Mouse (Mus musculus): ENCODE data around the gene Tenm4. TPM values are rescaled to one million over a fixed set of nuclear protein-coding genes. Genes with fewer than 3 reads are reported as not detected.

Gene Tenm4
- polyA plus RNA-seq, 2 experiments: 0.11 to 0.28 TPM

- ATAC-seq (ENCODE audit: insufficient read depth) (no peak), DNase-seq (ENCODE audit: low read depth in 3 of 3, low spot score in 3 of 3) (no peak)
- Histone ChIP-seq H3K4me1 (replicated peaks; ENCODE audit: control insufficient read depth in 2 of 2, insufficient read depth in 2 of 2, low read length in 1 of 2) (0 out of 4 replicates have a peak, but pooled peaks cover 0 to 3% of the 10 kb centered on the region in 2 experiments), H3K4me3 (ENCODE audit: insufficient read depth in 1 of 2, low read depth in 2 of 2, low read length in 2 of 2) (no peak overlapping the region), H3K27ac (no peak overlapping the region), H3K36me3 (replicated peaks; ENCODE audit: control insufficient read depth, insufficient read depth, low read depth) (no peaks in the 10 kb centered on the region), H3K4me2 (ENCODE audit: low read depth) (no peak overlapping the region), H3K27me3 (ENCODE audit: control insufficient read depth, insufficient read depth, low read length) (no peaks in the 10 kb centered on the region), H3K9ac (replicated peaks) (no peak overlapping the region), H3K9me3 (ENCODE audit: control insufficient read depth, low read length) (no peaks in the 10 kb centered on the region)
- 70% methylated on average over 17 of the region's 17 CpGs for WGBS (ENCODE audit: insufficient replicate concordance)
- TF ChIP-seq EP300 (IDR thresholded peaks at IDR 0.05; ENCODE audit: low read depth): no peak
- no peak for TF ChIP-seq CTCF (IDR thresholded peaks at IDR 0.05; ENCODE audit: low read depth)
Measured at GRCm38 (mm10) chr7:96903088-96903985, 732.3 kb downstream of the Tenm4 start.

GRCm38 (mm10) chr7:96904442-96904841, 733.4 kb downstream of the Tenm4 start:
- no peak for ATAC-seq (ENCODE audit: insufficient read depth)
- no peak for TF ChIP-seq CTCF (IDR thresholded peaks at IDR 0.05; ENCODE audit: low read depth)
- no peak for TF ChIP-seq EP300 (IDR thresholded peaks at IDR 0.05; ENCODE audit: low read depth)
- H3K4me3 ChIP-seq (ENCODE audit: insufficient read depth in 1 of 2, low read depth in 2 of 2, low read length in 2 of 2): no peak overlapping the region
- H3K9me3 ChIP-seq (ENCODE audit: control insufficient read depth, low read length): no peaks in the 10 kb centered on the region
- no peak overlapping the region for H3K27ac ChIP-seq
- no peaks in the 10 kb centered on the region for H3K36me3 ChIP-seq (replicated peaks; ENCODE audit: control insufficient read depth, insufficient read depth, low read depth)
- no peak for DNase-seq (ENCODE audit: low read depth in 3 of 3, low spot score in 3 of 3)
- 29% methylated on average over 3 of the region's 3 CpGs for WGBS (ENCODE audit: insufficient replicate concordance)
- H3K4me1 ChIP-seq (replicated peaks; ENCODE audit: control insufficient read depth in 2 of 2, insufficient read depth in 2 of 2, low read length in 1 of 2): 0 out of 4 replicates have a peak, but pooled peaks cover 0 to 3% of the 10 kb centered on the region in 2 experiments
- H3K27me3 ChIP-seq (ENCODE audit: control insufficient read depth, insufficient read depth, low read length): no peaks in the 10 kb centered on the region
- H3K4me2 ChIP-seq (ENCODE audit: low read depth): no peak overlapping the region
- no peak overlapping the region for H3K9ac ChIP-seq (replicated peaks)

- Histone ChIP-seq H3K36me3 (replicated peaks; ENCODE audit: control insufficient read depth, insufficient read depth, low read depth) (no peaks in the 10 kb centered on the region), H3K4me1 (replicated peaks; ENCODE audit: control insufficient read depth in 2 of 2, insufficient read depth in 2 of 2, low read length in 1 of 2) (no peaks in the 10 kb centered on the region), H3K27me3 (ENCODE audit: control insufficient read depth, insufficient read depth, low read length) (no peaks in the 10 kb centered on the region), H3K9me3 (ENCODE audit: control insufficient read depth, low read length) (no peaks in the 10 kb centered on the region), H3K27ac (no peak overlapping the region), H3K9ac (replicated peaks) (no peak overlapping the region), H3K4me3 (ENCODE audit: insufficient read depth in 1 of 2, low read depth in 2 of 2, low read length in 2 of 2) (no peak overlapping the region), H3K4me2 (ENCODE audit: low read depth) (no peak overlapping the region)
- DNase-seq (ENCODE audit: low read depth in 3 of 3, low spot score in 3 of 3) (no peak), ATAC-seq (ENCODE audit: insufficient read depth) (no peak)
- 55% methylated on average over 1 of the region's 1 CpGs for WGBS (ENCODE audit: insufficient replicate concordance)
- TF ChIP-seq CTCF (IDR thresholded peaks at IDR 0.05; ENCODE audit: low read depth): no peak
- no peak for TF ChIP-seq EP300 (IDR thresholded peaks at IDR 0.05; ENCODE audit: low read depth)
Measured at GRCm38 (mm10) chr7:96904936-96905335, 733.9 kb downstream of the Tenm4 start.

DNA sequence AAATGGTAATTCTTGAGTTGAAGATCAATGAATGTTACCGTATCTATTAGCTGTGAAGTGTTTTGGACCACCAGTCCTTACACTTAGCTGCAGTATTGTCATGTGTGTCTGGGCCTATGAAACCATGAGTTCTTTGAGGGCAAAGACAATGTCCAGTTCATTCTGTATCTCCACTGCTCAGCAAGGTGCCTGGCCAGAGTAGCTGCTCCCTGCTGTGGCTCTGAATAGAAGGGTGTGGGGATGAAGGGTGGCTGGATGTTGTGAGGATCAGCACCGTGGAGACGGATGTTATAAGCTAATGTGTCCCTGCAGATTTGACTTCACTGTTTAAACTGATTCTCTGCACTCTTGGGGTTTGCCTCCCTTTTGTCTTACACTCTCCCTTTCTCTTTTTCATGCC, 734.4 kb downstream of the Tenm4 start:
- H3K4me3 ChIP-seq (ENCODE audit: insufficient read depth in 1 of 2, low read depth in 2 of 2, low read length in 2 of 2): no peak overlapping the region
- WGBS (ENCODE audit: insufficient replicate concordance): 77% methylated on average over 3 of the region's 3 CpGs
- ATAC-seq (ENCODE audit: insufficient read depth) (no peak), DNase-seq (ENCODE audit: low read depth in 3 of 3, low spot score in 3 of 3) (no peak)
- H3K4me1 ChIP-seq (replicated peaks; ENCODE audit: control insufficient read depth in 2 of 2, insufficient read depth in 2 of 2, low read length in 1 of 2): no peaks in the 10 kb centered on the region
- H3K27me3 ChIP-seq (ENCODE audit: control insufficient read depth, insufficient read depth, low read length): no peaks in the 10 kb centered on the region
- H3K4me2 ChIP-seq (ENCODE audit: low read depth): no peak overlapping the region
- no peak overlapping the region for H3K9ac ChIP-seq (replicated peaks)
- H3K27ac ChIP-seq: no peak overlapping the region
- TF ChIP-seq EP300 (IDR thresholded peaks at IDR 0.05; ENCODE audit: low read depth) (no peak), CTCF (IDR thresholded peaks at IDR 0.05; ENCODE audit: low read depth) (no peak)
- no peaks in the 10 kb centered on the region for H3K36me3 ChIP-seq (replicated peaks; ENCODE audit: control insufficient read depth, insufficient read depth, low read depth)
- no peaks in the 10 kb centered on the region for H3K9me3 ChIP-seq (ENCODE audit: control insufficient read depth, low read length)

DNA sequence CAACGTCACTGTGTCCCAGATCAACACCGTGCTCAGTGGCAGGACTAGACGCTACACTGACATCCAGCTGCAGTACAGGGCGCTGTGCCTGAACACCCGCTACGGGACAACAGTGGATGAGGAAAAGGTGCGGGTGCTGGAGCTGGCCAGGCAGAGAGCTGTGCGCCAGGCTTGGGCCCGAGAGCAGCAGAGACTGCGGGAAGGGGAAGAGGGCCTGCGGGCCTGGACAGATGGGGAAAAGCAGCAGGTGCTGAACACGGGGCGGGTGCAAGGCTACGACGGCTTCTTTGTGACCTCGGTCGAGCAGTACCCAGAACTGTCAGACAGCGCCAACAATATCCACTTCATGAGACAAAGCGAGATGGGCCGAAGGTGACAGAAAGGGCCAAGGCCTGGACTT, 735.2 kb downstream of the Tenm4 start:
- Histone ChIP-seq H3K9ac (replicated peaks) (no peak overlapping the region), H3K4me2 (ENCODE audit: low read depth) (no peak overlapping the region), H3K27ac (no peak overlapping the region), H3K9me3 (ENCODE audit: control insufficient read depth, low read length) (no peaks in the 10 kb centered on the region), H3K4me1 (replicated peaks; ENCODE audit: control insufficient read depth in 2 of 2, insufficient read depth in 2 of 2, low read length in 1 of 2) (no peaks in the 10 kb centered on the region), H3K4me3 (ENCODE audit: insufficient read depth in 1 of 2, low read depth in 2 of 2, low read length in 2 of 2) (no peak overlapping the region), H3K27me3 (ENCODE audit: control insufficient read depth, insufficient read depth, low read length) (no peaks in the 10 kb centered on the region), H3K36me3 (replicated peaks; ENCODE audit: control insufficient read depth, insufficient read depth, low read depth) (no peaks in the 10 kb centered on the region)
- no peak for TF ChIP-seq EP300 (IDR thresholded peaks at IDR 0.05; ENCODE audit: low read depth)
- WGBS (ENCODE audit: insufficient replicate concordance): 79% methylated on average over 20 of the region's 20 CpGs
- ATAC-seq (ENCODE audit: insufficient read depth): no peak
- DNase-seq (ENCODE audit: low read depth in 3 of 3, low spot score in 3 of 3): no peak

Data from liver, embryonic 14.5 days (tissue).